In the genomic region with DNA sequence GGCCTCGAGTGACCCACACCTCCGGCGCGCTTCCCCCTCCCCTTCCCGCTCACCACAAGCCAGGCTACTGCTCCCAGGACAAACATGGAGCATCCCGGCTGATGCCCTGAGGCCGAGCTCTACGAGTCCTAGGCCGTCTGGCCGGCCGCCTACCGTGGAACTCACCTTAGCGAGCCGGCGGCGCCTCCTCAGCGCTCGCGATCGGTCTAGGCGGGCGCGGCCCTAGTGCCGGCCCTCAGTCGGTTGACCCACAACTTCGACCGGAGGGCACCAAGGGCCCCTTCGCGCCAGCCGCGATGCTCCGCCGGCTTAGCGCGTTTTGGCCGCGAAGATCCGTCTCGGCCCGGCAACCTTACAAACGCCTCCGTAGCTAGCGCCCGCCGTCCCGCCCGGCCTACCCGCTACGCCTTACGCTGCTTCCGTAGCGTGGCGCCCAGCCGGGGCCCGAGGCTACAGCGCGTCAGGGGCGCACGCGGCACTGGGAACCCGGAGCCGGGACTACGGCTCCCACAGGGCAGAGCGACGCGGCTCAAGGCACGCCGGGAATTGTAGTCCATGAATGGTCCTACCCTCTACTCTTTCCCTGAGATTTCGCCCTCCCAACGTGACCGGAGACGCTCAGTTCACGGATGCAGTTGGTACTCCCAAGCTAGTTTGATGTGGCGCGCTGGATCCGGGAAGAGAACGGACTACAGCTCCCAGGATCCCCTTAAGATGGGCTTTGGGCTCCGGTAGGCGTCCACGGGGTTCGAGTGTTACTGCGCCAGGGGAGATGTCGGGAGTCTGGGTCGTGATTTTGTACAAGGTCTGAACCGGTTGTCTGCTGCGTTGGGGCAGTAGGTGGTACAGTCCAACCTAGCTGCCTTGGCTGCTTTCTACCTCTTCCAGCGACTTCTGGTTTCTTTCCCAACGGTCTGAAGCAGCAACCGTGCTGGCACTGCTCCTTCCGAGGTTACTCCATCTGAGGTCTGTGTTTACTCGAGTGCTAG, we compare ENCODE assay signal across 8 mouse cellular contexts. TPM values are rescaled to one million over a fixed set of nuclear protein-coding genes. Genes with fewer than 3 reads are reported as not detected.
A peak's percentile ranks its signal among the peaks of the same experiment; 100 is the strongest.
DNase-seq lines count a peak whose midpoint lies in the region; ATAC-seq and TF ChIP-seq lines count a peak whose summit lies in the region.

Capn15 (minus strand) TSS at position 491 of the 989 bp plus-strand sequence.

- peaks cover 51% of the 10 kb centered on the region for H3K4me1 ChIP-seq in G1E (ENCODE audit: insufficient read depth, low read depth, low read length)
- H3K4me1 ChIP-seq in forebrain, embryonic 16.5 days (replicated peaks; ENCODE audit: control insufficient read depth, insufficient read depth, low read length), result peaks cover 22% of the 10 kb centered on the region
- 0 out of 2 replicates have a peak, but pooled peaks cover 6% of the 10 kb centered on the region for H3K4me1 ChIP-seq in lung, embryonic 14.5 days (ENCODE audit: insufficient read depth)
- peaks cover 19% of the 10 kb centered on the region for H3K4me1 ChIP-seq in olfactory bulb, adult 2 months (ENCODE audit: control insufficient read depth, insufficient read depth, low read length)
- peaks cover 11% of the 10 kb centered on the region for H3K4me1 ChIP-seq in thymus, adult 2 months (replicated peaks; ENCODE audit: control insufficient read depth, insufficient read depth, low read length)

- H3K4me3 ChIP-seq in G1E (ENCODE audit: low read depth, low read length), result peak within 1 kb of the TSS; percentile 77
- H3K4me3 ChIP-seq in forebrain, embryonic 16.5 days (replicated peaks; ENCODE audit: low read length), result peak within 1 kb of the TSS; percentile 91
- H3K4me3 ChIP-seq in layer of hippocampus, adult 2 months, result peak within 1 kb of the TSS; percentile 92
- peak within 1 kb of the TSS; percentile 95 for H3K4me3 ChIP-seq in lung, embryonic 14.5 days (ENCODE audit: low read depth, low read length)
- H3K4me3 ChIP-seq in olfactory bulb, adult 2 months (ENCODE audit: insufficient read depth, low read depth, low read length), result peak within 1 kb of the TSS; percentile 81
- H3K4me3 ChIP-seq in thymus, adult 2 months (ENCODE audit: control insufficient read depth, insufficient read depth, low read length), result peak within 1 kb of the TSS; percentile 75

- peaks cover 41% of the 10 kb centered on the region for H3K36me3 ChIP-seq in G1E (replicated peaks)
- H3K36me3 ChIP-seq in forebrain, embryonic 16.5 days (ENCODE audit: control insufficient read depth, insufficient read depth), result peaks cover 11% of the 10 kb centered on the region; the same call in 1 of the 2 replicates
- H3K36me3 ChIP-seq in lung, embryonic 14.5 days (ENCODE audit: insufficient read depth), result peaks cover 18% of the 10 kb centered on the region
- H3K36me3 ChIP-seq in thymus, adult 2 months (ENCODE audit: control insufficient read depth, insufficient read depth, low read length), result no peaks in the 10 kb centered on the region

- H3K27ac ChIP-seq in forebrain, embryonic 16.5 days (ENCODE audit: low read length), result peak within 1 kb of the TSS; percentile 87
- peak within 1 kb of the TSS; percentile 96 for H3K27ac ChIP-seq in layer of hippocampus, adult 2 months
- peak within 1 kb of the TSS; percentile 62 for H3K27ac ChIP-seq in lung, embryonic 14.5 days (ENCODE audit: low read depth)
- peak within 1 kb of the TSS; percentile 60 for H3K27ac ChIP-seq in olfactory bulb, adult 2 months (ENCODE audit: insufficient read depth, low read depth, low read length)
- H3K27ac ChIP-seq in thymus, adult 2 months (ENCODE audit: control insufficient read depth, insufficient read depth, low read length), result no peak within 1 kb of the TSS

- ATAC-seq in G1E (ENCODE audit: extremely low read depth, insufficient number of reproducible peaks, low FRiP score, poor library complexity, severe bottlenecking), result peak; percentile 62
- ATAC-seq in forebrain, embryonic 16.5 days, result peak; percentile 100
- ATAC-seq in lung, embryonic 14.5 days (ENCODE audit: insufficient read depth), result peak; percentile 100

- WGBS in forebrain, embryonic 16.5 days, result under 1% methylated on average over 91 of the region's 91 CpGs
- WGBS in lung, embryonic 14.5 days, result under 1% methylated on average over 91 of the region's 91 CpGs
- under 1% methylated on average over 90 of the region's 91 CpGs for WGBS in olfactory bulb, adult 2 months
- WGBS in thymus, adult 2 months, result under 1% methylated on average over 91 of the region's 91 CpGs

- no peak for TF ChIP-seq CTCF in G1E (IDR thresholded peaks at IDR 0.05; ENCODE audit: low read depth, low read length)
- peak; percentile 25 for TF ChIP-seq CTCF in layer of hippocampus, adult 2 months (conservative IDR thresholded peaks at IDR 0.05)
- TF ChIP-seq CTCF in lung, embryonic 14.5 days (IDR thresholded peaks at IDR 0.05; ENCODE audit: low read depth), result no peak
- no peak for TF ChIP-seq CTCF in olfactory bulb, adult 2 months (IDR thresholded peaks at IDR 0.05; ENCODE audit: insufficient read depth, low read depth, low read length)
- TF ChIP-seq CTCF in thymus, adult 2 months (IDR thresholded peaks at IDR 0.05; ENCODE audit: borderline replicate concordance, control insufficient read depth, extremely low read depth, insufficient read depth, low read length, poor library complexity), result peak; percentile 24; the same call in 1 of the 2 replicates

- DNase-seq in G1E (ENCODE audit: low spot score), result peak; percentile 97
- DNase-seq in cerebellum, adult 18-20 months, result peak; percentile 96
- DNase-seq in heart, postnatal 36 days, result peak; percentile 91 to 92
- DNase-seq in layer of hippocampus, adult 2 months (ENCODE audit: low spot score in 2 of 2), result peak; percentile 95 to 97
- DNase-seq in lung, embryonic 14.5 days, result peak; percentile 99
- DNase-seq in thymus, adult 2 months, result peak; percentile 91

- intact Hi-C loops in heart, postnatal 36 days (cut with DNase I), result loop anchor here (2.0 kb wide), 1 partner anchor 91 kb away; no protein-coding TSS in a partner anchor

- no peaks in the 10 kb centered on the region for H3K27me3 ChIP-seq in G1E (ENCODE audit: insufficient read depth, low read length)
- H3K27me3 ChIP-seq in forebrain, embryonic 16.5 days (replicated peaks; ENCODE audit: control insufficient read depth, insufficient read depth, low read length), result no peaks in the 10 kb centered on the region
- no peaks in the 10 kb centered on the region for H3K27me3 ChIP-seq in lung, embryonic 14.5 days (ENCODE audit: insufficient read depth, low read length)
- H3K27me3 ChIP-seq in thymus, adult 2 months (ENCODE audit: control insufficient read depth, insufficient read depth, low read length), result no peaks in the 10 kb centered on the region

- H3K9ac ChIP-seq in forebrain, embryonic 16.5 days (replicated peaks; ENCODE audit: low read depth, low read length), result peak within 1 kb of the TSS; percentile 92
- H3K9ac ChIP-seq in lung, embryonic 14.5 days, result peak within 1 kb of the TSS; percentile 88

- no peaks in the 10 kb centered on the region for H3K9me3 ChIP-seq in G1E (replicated peaks)
- H3K9me3 ChIP-seq in forebrain, embryonic 16.5 days (ENCODE audit: control insufficient read depth, low read length), result no peaks in the 10 kb centered on the region
- H3K9me3 ChIP-seq in lung, embryonic 14.5 days (ENCODE audit: low read depth, low read length), result no peaks in the 10 kb centered on the region

- H3K4me2 ChIP-seq in forebrain, embryonic 16.5 days (ENCODE audit: low read length), result peak within 1 kb of the TSS; percentile 81
- peak within 1 kb of the TSS; percentile 88 for H3K4me2 ChIP-seq in lung, embryonic 14.5 days

- peak; percentile 73 for TF ChIP-seq POLR2A in olfactory bulb, adult 2 months (IDR thresholded peaks at IDR 0.05; ENCODE audit: insufficient read depth, low read depth, low read length)
- TF ChIP-seq POLR2A in thymus, adult 2 months (IDR thresholded peaks at IDR 0.05; ENCODE audit: control insufficient read depth, extremely low read depth, insufficient read depth, low read length, poor library complexity), result peak; percentile 65

RNA-seq across cellular contexts. Expression of gene Capn15, which starts in this region (rescaled TPM):
- total RNA-seq in G1E (2014; fragmentation: Nextera tagmentation), result 14.6 and 17.3 TPM in 2 replicates
- total RNA-seq in G1E (2017), result 2.8 and 3.2 TPM in 2 replicates
- 41.6 and 47.8 TPM in 2 replicates for polyA plus RNA-seq in G1E (2012)
- 16.5 and 23.3 TPM in 2 replicates for polyA plus RNA-seq in forebrain, embryonic 16.5 days (2015; fragmentation: Nextera tagmentation; extraction: Ambion mirVana)
- 1 to 10 TPM; 7.2 TPM for total RNA-seq in heart, postnatal 36 days (2021)
- 10 to 100 TPM; 53.6 to 58.8 TPM for total RNA-seq in layer of hippocampus, adult 2 months (2021)
- 26.7 and 30.5 TPM in 2 replicates for polyA plus RNA-seq in lung, embryonic 14.5 days (2014; fragmentation: Nextera tagmentation; extraction: Ambion mirVana)
- polyA plus RNA-seq in olfactory bulb, adult 2 months (2012; ENCODE audit: insufficient read depth, insufficient read length, low replicate concordance, missing spikeins), result not detected in 2 replicates
- polyA plus RNA-seq in thymus, adult 2 months (2012; rRNA removed), result 80.7 and 82.6 TPM in 2 replicates

Comparison
In these comparisons a context has a peak if more than half of its experiments do, and no peak if none do; other contexts are left out.
1. CTCF ChIP-seq: peak in layer of hippocampus, adult 2 months (single experiment) and thymus, adult 2 months (single experiment); none in G1E (single experiment), lung, embryonic 14.5 days (single experiment) and olfactory bulb, adult 2 months (single experiment).
2. Peak in every context shown above with its lines, with median percentiles within 50 percentile points of each other: ATAC-seq, DNase-seq and H3K4me3 ChIP-seq.